37 mouse cellular contexts compared by ENCODE assay signal in the genomic region with DNA sequence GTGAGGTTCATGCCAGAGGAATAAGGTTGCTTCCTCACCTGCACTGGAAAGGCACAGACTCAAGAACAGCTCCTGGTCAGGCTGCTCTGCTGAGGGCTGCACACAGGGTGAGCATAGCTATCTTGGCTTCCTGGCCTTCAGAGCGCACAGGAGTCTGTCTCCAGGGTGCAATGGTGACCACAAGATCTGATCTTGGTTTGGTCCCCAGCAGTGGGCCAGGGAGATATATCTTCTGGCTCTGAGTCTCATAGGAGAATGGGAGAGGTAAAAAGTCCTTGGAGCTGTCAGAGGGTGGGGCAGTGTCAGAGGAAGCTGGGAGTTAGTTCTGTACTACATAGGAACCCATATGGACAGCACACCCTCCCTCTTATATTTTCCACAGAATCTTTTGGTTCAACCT. TPM values are rescaled to one million over a fixed set of nuclear protein-coding genes. Genes with fewer than 3 reads are reported as not detected.
DNase-seq lines count a peak whose midpoint lies in the region; ATAC-seq and TF ChIP-seq lines count a peak whose summit lies in the region.
"Had no signal": no experiment of that assay in that cellular context is flagged by ENCODE, and none has a peak within 500 bp of the region (broad histone marks: within the 10 kb centered on the region; RNA-seq: fewer than 3 reads in every experiment).

No protein-coding gene starts in this region.

- H3K4me3 ChIP-seq in heart, embryonic 10.5 days: no peak overlapping the region
- H3K4me3 ChIP-seq in liver, postnatal 0 days (ENCODE audit: low read depth, low read length): no peak overlapping the region
- no peak overlapping the region for H3K4me3 ChIP-seq in liver, embryonic 13.5 days (replicated peaks)
- no peak overlapping the region for H3K4me3 ChIP-seq in forebrain, embryonic 15.5 days
- H3K4me3 ChIP-seq: erythroblast, embryonic 14.5 days; hindbrain, embryonic 10.5 days; hindbrain, embryonic 15.5 days; limb, embryonic 15.5 days; lung, embryonic 15.5 days had no signal

- TF ChIP-seq CTCF in liver, postnatal 0 days (IDR thresholded peaks at IDR 0.05; ENCODE audit: low read depth): no peak

- H3K4me2 ChIP-seq in liver, postnatal 0 days (ENCODE audit: low read depth, low read length): no peak overlapping the region
- no peak overlapping the region for H3K4me2 ChIP-seq in liver, embryonic 13.5 days
- H3K4me2 ChIP-seq in forebrain, embryonic 15.5 days (replicated peaks): no peak overlapping the region
- H3K4me2 ChIP-seq: hindbrain, embryonic 15.5 days; limb, embryonic 15.5 days; lung, embryonic 15.5 days had no signal

- peak overlapping the region; percentile 72 for H3K27ac ChIP-seq in heart, embryonic 10.5 days
- H3K27ac ChIP-seq in liver, postnatal 0 days (ENCODE audit: low read depth): no peak overlapping the region
- peak overlapping the region; percentile 69 for H3K27ac ChIP-seq in liver, embryonic 13.5 days
- H3K27ac ChIP-seq in forebrain, embryonic 15.5 days (replicated peaks): no peak overlapping the region
- H3K27ac ChIP-seq: hindbrain, embryonic 15.5 days; limb, embryonic 15.5 days; lung, embryonic 15.5 days had no signal

- intact Hi-C loops in heart, postnatal 25 days (cut with DNase I): no loop called here

- ATAC-seq in liver, postnatal 0 days: no peak
- peak; percentile 49 for ATAC-seq in liver, embryonic 13.5 days (ENCODE audit: low read depth)
- 0 out of 2 replicates have a peak, but pooled peaks have one; percentile 11 for ATAC-seq in megakaryocyte-erythroid progenitor cell, adult 5-6 weeks (replicated peaks; ENCODE audit: low FRiP score, low TSS enrichment, poor library complexity, severe bottlenecking)
- ATAC-seq in forebrain, embryonic 15.5 days (replicated peaks): no peak
- ATAC-seq: inflammation-experienced regulatory T-cells, adult 6 months had no signal

- no peak overlapping the region for H3K9ac ChIP-seq in liver, postnatal 0 days (replicated peaks)
- peak overlapping the region; percentile 18; the same call in 1 of the 2 replicates for H3K9ac ChIP-seq in liver, embryonic 13.5 days
- no peak overlapping the region for H3K9ac ChIP-seq in forebrain, embryonic 15.5 days (replicated peaks)
- H3K9ac ChIP-seq: hindbrain, embryonic 15.5 days; limb, embryonic 15.5 days; lung, embryonic 15.5 days had no signal

- 78% methylated on average over 1 of the region's 1 CpGs for WGBS in heart, embryonic 10.5 days
- 50% methylated on average over 1 of the region's 1 CpGs for WGBS in liver, postnatal 0 days (ENCODE audit: insufficient replicate concordance)
- 5% methylated on average over 1 of the region's 1 CpGs for WGBS in liver, embryonic 13.5 days (ENCODE audit: insufficient replicate concordance)
- 91% methylated on average over 1 of the region's 1 CpGs for WGBS in forebrain, embryonic 15.5 days

- TF ChIP-seq EP300 in liver, postnatal 0 days (IDR thresholded peaks at IDR 0.05; ENCODE audit: low read depth): no peak

- no peaks in the 10 kb centered on the region for H3K36me3 ChIP-seq in heart, embryonic 10.5 days
- no peaks in the 10 kb centered on the region for H3K36me3 ChIP-seq in liver, postnatal 0 days (replicated peaks; ENCODE audit: insufficient read depth, low read length)
- peaks cover 51% of the 10 kb centered on the region for H3K36me3 ChIP-seq in liver, embryonic 13.5 days
- no peaks in the 10 kb centered on the region for H3K36me3 ChIP-seq in forebrain, embryonic 15.5 days
- H3K36me3 ChIP-seq: hindbrain, embryonic 10.5 days; hindbrain, embryonic 15.5 days; limb, embryonic 15.5 days; lung, embryonic 15.5 days had no signal

- H3K4me1 ChIP-seq in heart, embryonic 10.5 days: peaks cover 91% of the 10 kb centered on the region
- peaks cover 20% of the 10 kb centered on the region for H3K4me1 ChIP-seq in liver, postnatal 0 days (ENCODE audit: insufficient read depth)
- peaks cover 92% of the 10 kb centered on the region for H3K4me1 ChIP-seq in liver, embryonic 13.5 days (replicated peaks)
- peaks cover 44% of the 10 kb centered on the region for H3K4me1 ChIP-seq in forebrain, embryonic 15.5 days

- peaks cover 18% of the 10 kb centered on the region for H3K27me3 ChIP-seq in heart, embryonic 10.5 days (ENCODE audit: insufficient read depth, poor library complexity, severe bottlenecking)
- H3K27me3 ChIP-seq in liver, postnatal 0 days (ENCODE audit: insufficient read depth, low read length): no peaks in the 10 kb centered on the region
- no peaks in the 10 kb centered on the region for H3K27me3 ChIP-seq in liver, embryonic 13.5 days
- no peaks in the 10 kb centered on the region for H3K27me3 ChIP-seq in forebrain, embryonic 15.5 days
- H3K27me3 ChIP-seq: hindbrain, embryonic 15.5 days; limb, embryonic 15.5 days had no signal

- no peaks in the 10 kb centered on the region for H3K9me3 ChIP-seq in heart, embryonic 10.5 days
- H3K9me3 ChIP-seq in liver, postnatal 0 days (ENCODE audit: low read length): no peaks in the 10 kb centered on the region
- H3K9me3 ChIP-seq in liver, embryonic 13.5 days (replicated peaks): no peaks in the 10 kb centered on the region
- H3K9me3 ChIP-seq in forebrain, embryonic 15.5 days: no peaks in the 10 kb centered on the region
- H3K9me3 ChIP-seq: hindbrain, embryonic 10.5 days; hindbrain, embryonic 15.5 days; limb, embryonic 15.5 days; lung, embryonic 15.5 days had no signal

- DNase-seq in heart, embryonic 10.5 days (ENCODE audit: low spot score): no peak
- DNase-seq in heart, postnatal 25 days (ENCODE audit: low spot score): no peak
- DNase-seq in liver: peak; percentile 42
- DNase-seq in liver, postnatal 0 days: no peak
- DNase-seq in liver, embryonic 13.5 days: no peak
- no peak for DNase-seq in gastrocnemius, adult 8-10 months (ENCODE audit: low spot score in 2 of 2)
- DNase-seq: adrenal gland, postnatal 25 days; cerebellum, adult 18-20 months; cerebellum, postnatal 10 days; gastrocnemius, postnatal 25 days; heart, adult 18-20 months; kidney, adult 11 months; kidney, postnatal 14 days; left cerebral cortex, postnatal 4 days; midbrain, embryonic 14.5 days; thymus, postnatal 4 days had no signal

RNA-seq across cellular contexts. Expression of a gene that starts 13.1 kb away (rescaled TPM):
- polyA plus RNA-seq in heart, embryonic 10.5 days (2016; fragmentation: Nextera tagmentation; extraction: Ambion mirVana): not detected in 2 replicates
- not detected for total RNA-seq in heart, postnatal 25 days (2021)
- polyA plus RNA-seq in liver, postnatal 0 days (2015; fragmentation: Nextera tagmentation; extraction: Ambion mirVana): not detected in 2 replicates
- polyA plus RNA-seq in liver, embryonic 13.5 days (2015; fragmentation: Nextera tagmentation; extraction: Ambion mirVana): not detected in 2 replicates
- not detected in 2 replicates for total RNA-seq in megakaryocyte-erythroid progenitor cell, adult 5-6 weeks (2014; fragmentation: Nextera tagmentation)
- total RNA-seq in megakaryocyte-erythroid progenitor cell, adult 5-6 weeks (2017): not detected in 2 replicates
- total RNA-seq in gastrocnemius, adult 8-10 months (2022): not detected
- polyA plus RNA-seq in forebrain, embryonic 15.5 days (2015; fragmentation: Nextera tagmentation; extraction: Ambion mirVana): not detected in 2 replicates
- total RNA-seq: adrenal gland, adult 18-20 months; adrenal gland, postnatal 25 days; gastrocnemius, postnatal 25 days; heart, adult 18-20 months; layer of hippocampus, adult 18-20 months; layer of hippocampus, postnatal 14 days; left cerebral cortex, adult 8-10 months; left cerebral cortex, postnatal 4 days; monocyte, adult 5-6 weeks had no signal
- polyA plus RNA-seq: cortical plate, adult 2 months; embryonic facial prominence, embryonic 14.5 days; erythroblast, embryonic 14.5 days; forebrain, embryonic 11.5 days; heart, embryonic 16.5 days; hindbrain, embryonic 10.5 days; hindbrain, embryonic 15.5 days; inflammation-experienced regulatory T-cells, adult 6 months; kidney, embryonic 14.5 days; limb, embryonic 15.5 days; lung, embryonic 15.5 days; midbrain, embryonic 14.5 days; neural tube, embryonic 14.5 days; stomach, embryonic 14.5 days; thymus, postnatal 0 days had no signal

RNA-seq across cellular contexts. Expression of a gene that starts 50.3 kb away (rescaled TPM):
- polyA plus RNA-seq in heart, embryonic 10.5 days (2016; fragmentation: Nextera tagmentation; extraction: Ambion mirVana): 20.8 and 21.4 TPM in 2 replicates
- 1 to 10 TPM; 4.4 TPM for total RNA-seq in heart, postnatal 25 days (2021)
- 1.7 and 1.9 TPM in 2 replicates for polyA plus RNA-seq in liver, postnatal 0 days (2015; fragmentation: Nextera tagmentation; extraction: Ambion mirVana)
- polyA plus RNA-seq in liver, embryonic 13.5 days (2015; fragmentation: Nextera tagmentation; extraction: Ambion mirVana): 5.3 and 5.4 TPM in 2 replicates
- total RNA-seq in megakaryocyte-erythroid progenitor cell, adult 5-6 weeks (2014; fragmentation: Nextera tagmentation): 10.4 and 13.8 TPM in 2 replicates
- total RNA-seq in megakaryocyte-erythroid progenitor cell, adult 5-6 weeks (2017): 4.2 and 13.3 TPM in 2 replicates
- total RNA-seq in gastrocnemius, adult 8-10 months (2022): under 1 TPM; 0.29 to 0.94 (median 0.41) TPM
- polyA plus RNA-seq in forebrain, embryonic 15.5 days (2015; fragmentation: Nextera tagmentation; extraction: Ambion mirVana): 44.1 and 44.8 TPM in 2 replicates

Comparison
In these comparisons a context has a peak if more than half of its experiments do, and no peak if none do; other contexts are left out.
1. H3K27ac ChIP-seq: peak in heart, embryonic 10.5 days (single experiment) and liver, embryonic 13.5 days (single experiment); none in liver, postnatal 0 days (single experiment) and forebrain, embryonic 15.5 days (single experiment).
2. ATAC-seq: peak in liver, embryonic 13.5 days (single experiment) and megakaryocyte-erythroid progenitor cell, adult 5-6 weeks (single experiment); none in liver, postnatal 0 days (single experiment) and forebrain, embryonic 15.5 days (single experiment).